Mouse (Mus musculus): ENCODE measurements around the gene Psme4.

Gene Psme4

DNA sequence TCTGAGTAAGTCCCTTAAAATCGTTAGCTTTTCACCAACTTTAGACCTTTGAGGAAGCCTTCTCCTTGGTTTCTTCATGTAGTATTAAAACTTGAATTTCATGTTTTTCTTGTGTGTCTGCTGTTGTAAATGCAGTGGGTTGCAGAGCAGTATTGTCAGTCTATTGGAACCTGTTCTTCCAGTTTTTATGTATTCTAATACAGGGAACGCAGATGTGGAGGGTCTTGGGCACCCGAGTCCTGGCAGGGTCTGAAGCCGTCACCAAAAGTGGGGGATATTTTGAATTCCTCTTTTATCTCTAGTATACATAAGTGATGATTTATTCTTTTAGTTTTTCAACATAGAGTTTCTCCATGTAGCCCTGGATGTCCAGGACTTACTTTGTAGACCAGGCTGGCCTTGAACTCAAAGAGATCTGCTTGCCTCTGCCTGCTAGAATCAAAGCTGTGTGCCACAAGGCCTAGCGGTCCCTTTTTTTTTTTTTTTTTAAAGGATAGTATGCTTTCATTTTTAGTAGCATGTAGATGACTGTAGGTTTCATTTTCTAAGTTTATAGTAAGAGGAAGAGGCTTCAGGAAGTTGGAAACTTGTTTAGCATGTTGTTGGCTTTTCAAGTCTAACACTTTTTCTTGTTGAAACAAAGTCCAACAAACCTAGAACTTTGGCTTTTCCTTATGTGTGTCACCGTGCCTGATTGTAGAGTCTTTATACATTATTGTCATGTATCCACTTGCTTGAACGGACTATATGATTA is 14.9 kb downstream of the Psme4 start:
- in situ Hi-C loops (cut with MboI, MseI) = no loop called here

DNA sequence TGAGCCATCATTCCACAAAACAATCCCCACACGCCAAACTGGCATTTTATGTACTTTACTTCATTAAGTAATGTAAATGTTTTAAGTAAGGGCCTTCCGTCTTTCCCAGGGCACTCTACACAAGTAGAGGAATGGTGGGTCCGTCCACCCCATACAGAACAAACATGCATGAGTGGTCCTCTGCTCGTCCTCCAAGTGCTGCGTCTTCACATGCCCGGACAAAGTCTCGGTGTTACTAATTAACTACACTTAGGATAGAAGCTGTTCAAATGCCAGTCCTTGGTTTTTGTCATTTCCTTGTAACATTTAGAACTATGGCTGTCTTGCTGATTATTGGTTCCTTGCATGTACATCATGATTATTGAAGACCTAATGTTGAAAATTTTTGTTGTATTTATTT is 21.2 kb downstream of the Psme4 start:
- in situ Hi-C loops (cut with MboI, MseI) = loop anchor here (10.0 kb wide), 2 partner anchors 558 to 1068 kb away; no protein-coding TSS in a partner anchor

DNA sequence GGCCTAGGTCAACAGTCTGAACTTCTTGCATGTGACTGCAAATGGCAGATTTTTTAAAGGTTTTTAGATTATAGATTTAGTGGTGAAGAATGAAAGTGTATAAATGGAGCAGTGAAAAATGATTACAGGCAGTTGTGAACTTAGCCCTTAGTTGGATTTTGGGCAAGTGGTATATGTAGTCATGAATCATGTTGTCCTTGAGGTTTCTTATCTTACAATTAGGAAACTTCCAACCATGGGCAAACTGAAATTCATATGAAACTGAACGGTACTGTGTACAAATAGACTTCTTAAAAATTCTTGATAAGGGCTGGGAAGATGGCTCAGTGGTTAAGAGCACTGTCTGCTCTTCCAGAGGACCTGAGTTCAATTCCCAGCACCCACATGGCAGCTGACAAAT is 22.2 kb downstream of the Psme4 start:
- in situ Hi-C loops (cut with MboI, MseI) = loop anchor here (10.0 kb wide), 2 partner anchors 559 to 1069 kb away; no protein-coding TSS in a partner anchor

DNA sequence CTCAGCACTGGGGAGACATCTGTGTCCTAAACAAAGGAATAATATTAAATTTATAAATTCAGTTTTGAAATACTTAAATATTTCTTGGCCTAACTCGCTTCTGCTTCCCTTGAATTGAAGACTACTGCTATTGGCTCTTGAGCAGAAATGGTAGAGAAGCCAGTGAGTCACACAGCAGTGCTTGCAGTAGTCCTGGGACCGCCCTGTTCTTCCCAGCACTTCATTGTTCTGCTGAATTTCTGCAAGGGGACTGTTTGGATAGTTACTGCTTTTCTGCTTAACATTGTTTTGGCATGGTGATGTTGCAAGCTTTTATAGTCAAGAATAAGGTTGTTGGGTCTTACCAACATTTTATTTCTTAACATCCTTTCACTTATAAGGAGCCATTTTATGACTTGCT is 25.7 kb downstream of the Psme4 start:
- in situ Hi-C loops (cut with MboI, MseI) = loop anchor here (5.0 to 10.0 kb wide), 3 partner anchors 120 to 1072 kb away; no protein-coding TSS in a partner anchor

DNA sequence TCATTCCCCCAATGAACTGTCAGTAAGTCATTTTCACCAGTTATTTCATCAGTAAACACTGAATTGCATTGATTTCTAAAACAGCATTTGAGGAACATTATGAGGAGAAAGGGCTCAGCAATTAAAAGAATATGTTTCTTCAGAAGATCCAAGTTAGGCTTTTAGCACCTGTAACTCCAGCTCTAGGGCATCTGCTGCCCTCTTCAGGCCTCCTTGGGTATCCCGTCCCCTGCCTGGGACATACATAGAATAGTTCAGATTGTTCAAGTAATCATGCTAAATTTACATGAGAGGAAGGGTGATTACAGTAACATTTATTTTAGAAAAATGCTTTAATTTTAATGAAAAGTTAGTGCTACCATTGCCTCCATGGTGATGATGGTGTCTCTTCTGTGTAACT is 28.0 kb downstream of the Psme4 start:
- in situ Hi-C loops (cut with MboI, MseI) = loop anchor here (5.0 to 10.0 kb wide), 3 partner anchors 122 to 1075 kb away; no protein-coding TSS in a partner anchor

DNA sequence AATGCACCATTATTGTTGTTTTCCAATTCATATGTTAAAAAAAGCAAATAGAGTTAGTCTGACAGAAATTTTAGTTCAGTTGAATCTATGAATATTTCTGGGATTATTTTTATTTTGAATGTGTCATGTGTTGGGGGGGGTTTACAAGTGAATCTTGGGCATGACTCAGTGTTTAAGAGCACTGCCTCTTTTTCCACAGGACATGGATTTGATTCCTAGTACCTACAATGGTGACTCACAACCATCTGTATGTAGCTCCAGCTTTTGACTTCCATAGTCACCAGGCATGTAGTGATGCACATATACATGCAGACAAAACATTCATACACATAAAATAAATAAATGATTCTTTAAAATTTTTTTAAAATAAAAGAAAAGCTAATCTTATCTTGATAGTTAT is 28.6 kb downstream of the Psme4 start:
- in situ Hi-C loops (cut with MboI, MseI) = no loop called here

DNA sequence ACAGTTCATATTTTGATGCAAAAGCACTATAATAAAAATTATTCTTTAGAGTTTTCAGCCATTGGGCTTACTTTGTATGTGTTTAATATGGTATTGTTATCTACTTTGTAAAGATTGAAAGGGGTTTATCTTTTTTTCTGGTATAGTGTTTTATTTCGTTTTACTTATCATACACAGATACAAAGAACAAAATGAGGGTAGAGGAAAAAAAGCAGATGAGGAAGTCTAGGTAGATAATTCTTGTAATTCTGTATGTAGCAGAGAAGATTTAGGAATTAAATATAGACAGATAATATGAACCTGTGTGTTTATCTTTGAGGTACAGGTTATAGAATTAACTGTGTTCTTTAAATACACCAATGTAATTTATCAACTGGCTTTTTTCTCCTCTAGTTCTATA is 30.9 kb downstream of the Psme4 start:
- in situ Hi-C loops (cut with MboI, MseI) = no loop called here

DNA sequence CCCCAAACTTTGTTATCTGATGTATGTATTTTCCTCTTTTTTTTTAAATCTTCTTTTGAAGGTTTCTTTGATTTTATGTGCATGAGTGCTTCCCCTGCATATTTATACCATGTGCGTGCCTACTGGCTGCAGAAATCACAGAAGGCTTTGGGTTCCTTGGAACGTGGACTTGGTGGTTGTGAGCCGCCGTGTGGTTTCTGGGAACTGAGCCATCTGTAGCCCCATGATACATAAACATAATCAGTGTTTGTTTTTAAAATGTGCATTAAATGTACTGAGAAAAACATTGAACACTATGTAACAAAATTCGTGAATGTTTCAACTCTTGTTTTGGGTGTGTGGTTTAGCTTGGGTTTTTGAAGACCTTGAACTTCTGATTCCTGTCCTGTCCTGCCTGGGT is 49.6 kb downstream of the Psme4 start:
- in situ Hi-C loops (cut with MboI, MseI) = no loop called here

DNA sequence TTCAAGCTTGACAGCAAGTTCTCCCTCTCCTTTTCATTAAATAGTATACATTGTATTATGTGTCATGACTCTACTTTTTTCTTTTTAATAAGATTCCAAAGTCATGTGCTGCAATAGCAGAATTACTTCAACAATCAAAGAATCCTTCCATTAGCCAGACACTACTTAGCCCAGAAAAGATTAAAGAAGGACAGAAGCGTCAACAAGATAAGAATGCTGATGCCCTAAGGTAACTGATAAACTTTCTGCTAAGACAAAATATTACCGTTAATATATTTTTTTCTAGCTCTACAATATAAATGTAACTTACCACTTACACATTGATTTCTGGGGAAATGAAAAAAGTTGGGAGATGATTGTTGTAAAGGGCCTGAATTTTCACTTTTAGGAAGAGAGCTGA is 67.3 kb downstream of the Psme4 start:
- in situ Hi-C loops (cut with MboI, MseI) = no loop called here

DNA sequence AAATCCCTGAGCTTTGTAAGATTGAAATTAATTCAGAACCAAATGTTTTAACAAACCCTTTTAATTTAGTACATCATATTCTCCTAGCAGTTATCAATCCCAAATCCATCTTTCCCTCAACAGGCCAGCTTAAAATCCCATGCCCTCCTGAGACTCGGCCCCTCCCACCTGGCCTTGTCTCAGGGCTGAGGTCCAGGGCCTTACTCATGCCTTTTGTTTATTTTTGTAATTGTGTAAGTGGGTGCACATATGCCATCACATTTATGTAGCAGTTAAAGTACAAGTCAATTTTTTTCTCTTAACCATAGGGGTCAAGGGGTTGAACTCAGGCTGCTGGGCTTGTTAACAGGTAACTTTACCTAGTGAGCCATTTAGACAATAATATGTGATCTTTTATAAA is 72.8 kb downstream of the Psme4 start:
- in situ Hi-C loops (cut with MboI, MseI) = no loop called here

DNA sequence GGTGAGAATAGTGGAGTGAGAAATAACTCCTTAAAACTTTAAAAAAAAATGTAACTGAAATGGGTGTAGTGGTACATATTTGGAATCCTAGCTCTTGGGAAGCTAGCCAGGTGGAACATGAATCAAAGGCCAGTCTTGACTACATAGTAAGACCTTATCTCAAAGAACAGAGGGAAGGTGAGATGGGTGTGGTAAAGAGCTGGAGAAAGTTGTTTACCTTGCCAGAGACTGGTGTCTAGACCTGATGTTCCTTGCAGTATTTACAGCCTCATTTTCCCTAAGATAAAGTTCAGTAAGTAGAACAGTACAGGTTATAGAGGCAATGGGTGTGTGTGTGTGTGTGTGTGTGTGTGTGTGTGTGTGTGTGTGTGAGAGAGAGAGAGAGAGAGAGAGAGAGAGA is 100.9 kb downstream of the Psme4 start:
- in situ Hi-C loops (cut with MboI, MseI) = no loop called here

DNA sequence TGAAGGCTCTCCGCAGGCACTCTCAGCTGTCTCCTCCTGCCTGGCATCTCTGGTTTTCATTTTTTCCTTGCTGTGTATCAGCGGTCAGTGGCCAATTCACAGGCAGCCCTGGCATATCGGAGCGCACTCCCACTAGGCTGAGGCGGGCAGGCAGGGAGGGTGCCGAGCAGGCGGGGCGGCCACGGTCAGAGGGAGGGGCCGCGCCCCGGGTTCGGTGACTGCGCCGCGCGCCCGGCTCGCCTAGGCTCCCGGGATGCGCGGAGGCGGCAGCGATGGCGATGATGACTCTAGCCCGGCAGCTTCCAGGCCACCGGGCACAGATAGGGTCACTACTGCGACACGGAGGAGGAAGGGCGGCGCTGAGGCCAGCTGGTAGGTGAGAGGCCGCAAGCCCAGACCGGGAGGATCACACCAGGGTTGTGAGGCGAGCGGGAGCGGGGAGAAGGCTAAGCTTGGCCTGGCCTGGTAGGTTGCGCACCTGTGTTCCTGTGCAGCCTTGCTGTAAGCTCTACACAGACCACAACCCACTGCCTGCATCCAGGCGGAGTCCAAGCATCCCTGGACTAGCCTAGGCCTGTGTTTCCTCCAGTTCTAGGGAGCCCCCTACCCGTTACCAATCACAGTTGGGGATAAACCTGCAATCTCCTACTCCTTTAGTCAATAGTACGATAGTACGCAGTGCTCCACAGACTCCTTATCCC is 113.8 kb downstream of the Psme4 start, which contains the start of the genes Gpr75 and Asb3:
Gene Gpr75, plus strand, starts transcription at position 188 of the 701 bp plus-strand sequence.
Gene Asb3, plus strand, starts transcription at position 246 of the 701 bp plus-strand sequence.
- in situ Hi-C loops (cut with MboI, MseI) = no loop called here

DNA sequence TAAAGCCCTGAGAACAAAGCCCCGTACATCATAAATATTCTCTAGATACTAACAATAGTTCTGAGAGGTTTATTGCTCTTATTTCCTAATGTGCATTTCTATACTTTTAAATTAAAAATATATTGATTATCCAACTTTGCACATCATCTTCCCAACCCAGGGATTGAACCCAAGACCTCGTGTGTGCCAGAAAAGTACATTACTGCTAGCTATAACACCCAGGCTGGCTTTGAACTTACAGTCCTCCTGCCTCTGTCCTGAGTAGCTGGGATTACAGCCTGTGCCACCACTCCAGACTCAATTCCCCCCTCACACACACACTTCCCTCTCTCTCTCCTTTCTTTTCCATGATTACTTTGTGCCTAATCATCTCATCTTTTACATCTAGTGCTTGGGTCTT is 116.6 kb downstream of the Psme4 start:
- in situ Hi-C loops (cut with MboI, MseI) = no loop called here

DNA sequence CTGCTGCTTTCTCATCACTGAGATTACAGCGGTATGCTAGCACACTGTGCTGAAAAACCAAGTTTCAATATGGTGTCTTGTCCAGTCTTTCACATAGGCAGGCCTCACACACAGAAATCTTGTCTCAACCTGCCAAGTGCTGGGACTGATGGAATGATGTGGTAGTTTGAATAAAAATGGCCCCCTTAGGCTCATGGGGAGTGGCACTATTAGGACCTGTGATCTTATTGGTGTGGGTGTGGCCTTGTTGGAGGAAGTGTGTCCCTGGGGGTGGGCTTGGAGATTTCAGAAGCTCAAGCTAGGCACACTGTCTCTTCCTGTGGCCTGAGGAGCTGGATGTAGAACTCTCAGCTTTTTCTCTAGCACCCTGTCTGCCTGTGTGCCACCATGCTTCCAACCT is 124.7 kb downstream of the Psme4 start:
- in situ Hi-C loops (cut with MboI, MseI) = no loop called here

DNA sequence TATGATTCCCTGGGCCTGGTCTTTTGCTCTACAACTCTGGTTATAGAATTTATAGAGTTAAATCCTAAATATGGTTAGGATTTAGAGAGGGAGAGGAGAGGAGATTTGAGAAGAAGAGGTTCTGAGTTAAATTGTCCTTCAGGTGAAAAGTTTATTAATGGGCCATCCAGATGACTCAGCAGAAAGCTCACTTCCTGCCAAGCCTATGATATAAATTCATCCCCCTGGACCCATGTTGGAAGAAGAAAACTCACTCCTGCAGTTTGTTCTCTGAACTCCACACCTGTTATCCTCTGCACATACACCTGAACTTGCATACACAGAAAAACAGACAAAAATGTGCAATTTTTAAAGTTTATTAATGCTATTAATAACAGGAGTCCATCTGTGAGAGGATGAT is 127.8 kb downstream of the Psme4 start:
- in situ Hi-C loops (cut with MboI, MseI) = no loop called here

DNA sequence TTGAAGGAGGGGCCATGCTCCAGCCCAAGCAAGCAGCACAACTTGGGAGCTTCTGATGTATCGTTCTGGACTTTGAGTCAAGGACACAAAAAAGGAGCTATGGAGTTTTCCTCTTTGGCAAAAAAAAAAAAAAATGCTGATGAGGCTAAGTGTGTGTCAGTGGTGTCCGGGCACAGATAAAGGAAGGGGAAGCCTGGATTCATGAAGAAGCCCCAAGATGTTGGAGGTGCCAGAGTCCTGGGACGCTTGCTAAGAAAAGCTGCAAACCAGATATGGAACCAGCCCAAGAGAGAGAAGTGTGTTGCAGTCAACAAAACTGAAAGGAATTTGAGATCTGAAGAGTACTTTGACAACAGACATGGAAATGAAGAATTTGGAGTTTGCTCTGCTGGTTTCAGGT is 140.8 kb downstream of the Psme4 start:
- in situ Hi-C loops (cut with MboI, MseI) = no loop called here

DNA sequence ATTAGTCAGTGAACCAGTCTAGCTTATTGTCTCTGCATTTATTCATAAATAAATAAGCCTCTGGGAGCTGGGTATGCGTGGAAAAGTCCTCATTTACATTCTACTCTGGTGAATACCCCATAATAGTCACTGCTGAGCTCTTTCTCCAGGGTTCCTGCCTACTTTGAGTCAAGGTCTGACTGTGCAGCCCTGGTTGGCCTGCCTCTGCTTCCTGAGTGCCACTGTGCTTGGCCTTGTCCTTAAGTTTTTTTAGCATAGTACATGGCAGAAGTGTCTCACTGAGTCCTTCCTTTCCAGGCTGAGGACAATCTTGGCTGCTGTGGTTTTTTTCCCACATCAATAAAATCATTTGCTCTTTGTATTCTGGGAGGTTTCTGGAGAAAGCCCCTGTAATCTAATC is 149.1 kb downstream of the Psme4 start:
- in situ Hi-C loops (cut with MboI, MseI) = no loop called here

DNA sequence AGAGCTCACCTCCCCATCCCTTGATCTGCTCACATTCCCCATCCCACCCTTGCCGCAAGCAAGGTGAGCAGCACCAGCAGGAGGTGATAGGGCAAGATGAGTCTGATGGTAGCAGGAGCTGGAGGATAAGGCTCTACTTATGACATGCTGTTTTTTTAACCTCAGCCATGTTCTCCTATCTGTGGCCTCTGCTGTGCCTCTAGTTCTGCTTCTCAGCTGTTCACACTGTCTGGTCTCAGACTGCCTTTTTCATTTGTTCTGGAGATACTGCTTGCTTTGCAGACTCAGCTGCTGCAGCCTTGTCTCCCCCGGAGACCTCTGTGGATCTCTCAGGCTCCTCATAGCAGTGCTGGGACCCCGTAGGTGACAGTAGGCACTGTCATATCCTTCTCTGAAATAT is 151.8 kb downstream of the Psme4 start:
- in situ Hi-C loops (cut with MboI, MseI) = no loop called here

DNA sequence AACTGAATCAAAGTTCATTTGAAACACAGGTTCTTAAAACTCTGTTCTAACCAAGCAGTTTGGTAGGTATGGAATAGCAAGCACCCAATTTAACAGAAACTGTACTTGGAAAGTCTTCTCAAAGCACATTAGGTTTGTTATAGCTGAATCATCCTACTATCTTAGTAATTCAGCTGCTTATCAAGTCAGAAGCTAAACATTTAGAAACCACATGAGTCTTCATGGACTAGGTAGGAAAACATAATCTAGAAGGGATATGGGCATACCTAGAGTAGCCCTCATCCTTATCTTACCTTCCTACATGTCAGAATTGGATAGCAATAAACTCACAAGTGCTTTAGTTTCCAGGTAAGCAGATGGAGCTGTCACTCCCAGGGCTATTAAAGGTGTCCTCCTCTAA is 156.6 kb downstream of the Psme4 start:
- in situ Hi-C loops (cut with MboI, MseI) = no loop called here

DNA sequence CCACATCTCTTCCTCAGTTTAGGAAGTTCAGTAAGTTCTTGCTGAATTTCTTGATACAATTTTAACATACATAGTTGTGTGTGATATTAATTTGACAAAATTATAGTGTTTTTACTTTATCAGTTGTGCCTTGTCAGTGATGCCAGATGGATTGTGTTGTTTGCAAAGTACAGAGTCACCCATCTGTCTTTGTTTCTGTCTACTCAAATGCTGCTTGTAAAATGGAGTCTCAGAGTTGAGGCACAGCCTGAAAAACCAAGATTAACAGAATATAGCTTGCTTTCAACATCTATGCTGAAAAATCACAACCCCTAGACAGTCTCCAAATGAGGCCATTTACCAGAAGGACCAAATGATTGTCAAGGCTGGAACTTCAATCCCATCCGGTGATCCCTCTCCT is 157.0 kb downstream of the Psme4 start:
- in situ Hi-C loops (cut with MboI, MseI) = no loop called here

Measured in T-helper 17 cell (primary cell).